Mouse (Mus musculus): ENCODE data around the gene Sec22c. TPM values are rescaled to one million over a fixed set of nuclear protein-coding genes. Genes with fewer than 3 reads are reported as not detected.

The Sec22c gene
- polyA plus RNA-seq, 1 experiment = 0.28 TPM

DNA sequence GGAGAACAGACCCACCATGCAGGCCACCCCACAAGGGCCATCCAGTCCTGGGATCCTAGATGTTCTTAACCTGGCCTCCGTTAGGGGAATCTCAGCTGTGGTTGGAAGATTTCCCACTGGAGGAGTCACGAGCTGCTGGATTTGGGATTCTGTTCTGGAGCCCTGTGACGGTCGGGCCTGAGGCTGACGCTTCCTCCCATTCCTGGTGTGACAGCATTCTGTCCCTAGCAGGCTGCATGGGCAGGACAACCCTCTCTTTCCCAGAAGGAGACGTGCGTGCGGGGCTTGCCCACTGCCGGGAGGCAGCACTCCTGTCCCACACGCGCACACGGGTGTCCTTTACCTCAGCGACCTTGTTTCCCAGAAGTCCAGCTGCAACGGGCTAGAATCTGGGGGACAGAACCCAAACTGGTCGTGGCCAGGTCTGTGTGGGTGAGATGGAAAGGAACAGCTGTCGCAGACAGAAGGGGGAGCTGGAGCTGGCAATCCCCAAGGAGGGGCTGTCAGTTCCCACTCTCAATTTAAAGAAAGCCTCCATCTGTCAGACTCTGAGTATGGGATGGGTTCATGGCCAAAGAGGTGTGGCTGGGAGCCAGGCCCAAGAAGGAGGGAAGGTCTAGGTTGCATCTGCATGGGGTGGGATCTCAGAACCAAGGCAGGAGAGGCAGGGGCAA lies 38.2 kb downstream of the Sec22c start:
- no peak for TF ChIP-seq GATA1 (IDR thresholded peaks at IDR 0.05; ENCODE audit: low read length)
- peaks cover 43% of the 10 kb centered on the region for H3K27me3 ChIP-seq (ENCODE audit: control insufficient read depth)
- no peaks in the 10 kb centered on the region for H3K9me3 ChIP-seq (ENCODE audit: control insufficient read depth, low read length)
- H3K4me1 ChIP-seq (ENCODE audit: control insufficient read depth) = no peaks in the 10 kb centered on the region
- H3K4me3 ChIP-seq (replicated peaks) = no peak overlapping the region
- no peaks in the 10 kb centered on the region for H3K36me3 ChIP-seq (ENCODE audit: control insufficient read depth)

DNA sequence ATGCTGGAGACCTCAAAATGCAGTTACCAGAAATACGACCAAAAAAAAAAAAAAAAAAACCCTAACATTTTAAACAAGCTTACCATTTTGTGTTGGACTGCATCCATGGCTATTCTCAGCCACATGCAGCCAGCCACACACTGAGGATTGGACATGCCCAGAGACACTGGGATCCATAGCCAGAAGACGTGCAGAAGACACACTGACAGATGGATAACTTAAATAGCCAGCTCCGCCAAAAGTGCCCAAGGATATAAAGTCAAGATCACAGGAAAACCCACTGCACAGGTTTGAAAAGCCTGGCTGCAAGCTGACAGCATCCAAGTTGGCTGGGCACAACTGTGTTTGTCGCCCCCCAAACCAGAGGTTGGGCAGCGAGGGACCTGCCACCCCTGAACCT lies 41.2 kb downstream of the Sec22c start:
- Histone ChIP-seq H3K4me1 (ENCODE audit: control insufficient read depth) (no peaks in the 10 kb centered on the region), H3K9me3 (ENCODE audit: control insufficient read depth, low read length) (no peaks in the 10 kb centered on the region), H3K36me3 (ENCODE audit: control insufficient read depth) (no peaks in the 10 kb centered on the region), H3K4me3 (replicated peaks) (no peak overlapping the region), H3K27me3 (ENCODE audit: control insufficient read depth) (peaks cover 22% of the 10 kb centered on the region)
- TF ChIP-seq TAL1 (IDR thresholded peaks at IDR 0.05; ENCODE audit: low read length) (no peak), GATA1 (IDR thresholded peaks at IDR 0.05; ENCODE audit: low read length) (no peak)

DNA sequence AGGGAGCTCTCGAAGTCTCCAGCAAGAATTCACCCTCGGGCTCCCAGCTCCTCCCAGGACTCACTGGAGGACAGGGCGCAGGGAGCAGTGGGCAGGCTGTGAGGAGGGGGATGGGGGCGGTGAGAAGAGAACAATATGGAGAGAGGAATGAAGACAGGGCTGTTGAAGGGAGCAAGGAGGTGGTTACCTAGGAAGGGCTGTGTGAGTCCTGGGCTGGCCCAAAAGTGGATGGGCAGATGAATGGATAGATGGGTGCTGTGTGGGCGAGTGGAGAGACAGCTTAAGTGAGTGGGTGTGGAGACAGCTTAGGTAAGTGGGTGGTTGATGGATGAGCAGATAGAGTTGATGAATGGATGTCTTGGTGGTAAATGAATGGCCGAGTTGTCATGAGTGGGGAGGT lies 41.8 kb downstream of the Sec22c start:
- Histone ChIP-seq H3K36me3 (ENCODE audit: control insufficient read depth) (no peaks in the 10 kb centered on the region), H3K4me1 (ENCODE audit: control insufficient read depth) (no peaks in the 10 kb centered on the region), H3K27me3 (ENCODE audit: control insufficient read depth) (peaks cover 17% of the 10 kb centered on the region), H3K4me3 (replicated peaks) (no peak overlapping the region), H3K9me3 (ENCODE audit: control insufficient read depth, low read length) (no peaks in the 10 kb centered on the region)
- no peak for TF ChIP-seq GATA1 (IDR thresholded peaks at IDR 0.05; ENCODE audit: low read length)
- no peak for TF ChIP-seq TAL1 (IDR thresholded peaks at IDR 0.05; ENCODE audit: low read length)

GRCm38 (mm10) chr9:121659791-121660190 lies 45.5 kb downstream of the Sec22c start:
- Histone ChIP-seq H3K4me3 (replicated peaks) (no peak overlapping the region), H3K36me3 (ENCODE audit: control insufficient read depth) (no peaks in the 10 kb centered on the region), H3K9me3 (ENCODE audit: control insufficient read depth, low read length) (no peaks in the 10 kb centered on the region), H3K4me1 (ENCODE audit: control insufficient read depth) (no peaks in the 10 kb centered on the region), H3K27me3 (ENCODE audit: control insufficient read depth) (peaks cover 3% of the 10 kb centered on the region; the same call in 1 of the 2 replicates)
- TF ChIP-seq GATA1 (IDR thresholded peaks at IDR 0.05; ENCODE audit: low read length) (no peak), TAL1 (IDR thresholded peaks at IDR 0.05; ENCODE audit: low read length) (no peak)

DNA sequence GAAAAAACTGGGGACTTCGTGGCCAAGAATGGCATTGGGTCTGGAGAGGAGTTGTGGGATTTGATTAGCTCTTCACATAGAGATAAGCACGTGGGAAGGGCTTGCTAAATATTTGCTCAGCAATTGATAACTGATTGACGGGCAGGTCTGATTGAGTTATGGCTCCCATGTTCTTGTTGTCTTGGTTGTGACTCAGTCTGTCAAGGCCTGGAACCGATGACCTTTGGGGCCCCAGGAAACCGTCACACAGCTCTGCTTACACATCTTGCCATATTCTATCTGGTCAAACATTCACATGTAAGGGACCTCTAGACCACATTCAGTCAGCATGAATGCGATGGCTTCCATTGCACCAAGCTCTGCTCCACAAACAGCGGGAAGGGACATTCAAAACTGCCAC lies 47.0 kb downstream of the Sec22c start:
- no peaks in the 10 kb centered on the region for H3K4me1 ChIP-seq (ENCODE audit: control insufficient read depth)
- H3K36me3 ChIP-seq (ENCODE audit: control insufficient read depth) = no peaks in the 10 kb centered on the region
- no peaks in the 10 kb centered on the region for H3K9me3 ChIP-seq (ENCODE audit: control insufficient read depth, low read length)
- H3K4me3 ChIP-seq (replicated peaks) = no peak overlapping the region
- no peak for TF ChIP-seq TAL1 (IDR thresholded peaks at IDR 0.05; ENCODE audit: low read length)
- no peak for TF ChIP-seq GATA1 (IDR thresholded peaks at IDR 0.05; ENCODE audit: low read length)
- H3K27me3 ChIP-seq (ENCODE audit: control insufficient read depth) = peaks cover 3% of the 10 kb centered on the region; the same call in 1 of the 2 replicates

GRCm38 (mm10) chr9:121657143-121657542 lies 48.1 kb downstream of the Sec22c start:
- H3K4me1 ChIP-seq (ENCODE audit: control insufficient read depth) = no peaks in the 10 kb centered on the region
- TF ChIP-seq TAL1 (IDR thresholded peaks at IDR 0.05; ENCODE audit: low read length) (no peak), GATA1 (IDR thresholded peaks at IDR 0.05; ENCODE audit: low read length) (no peak)
- no peak overlapping the region for H3K4me3 ChIP-seq (replicated peaks)
- H3K9me3 ChIP-seq (ENCODE audit: control insufficient read depth, low read length) = no peaks in the 10 kb centered on the region
- H3K27me3 ChIP-seq (ENCODE audit: control insufficient read depth) = no peaks in the 10 kb centered on the region; the same call in 1 of the 2 replicates
- H3K36me3 ChIP-seq (ENCODE audit: control insufficient read depth) = no peaks in the 10 kb centered on the region

GRCm38 (mm10) chr9:121656322-121656721 lies 49.0 kb downstream of the Sec22c start:
- Histone ChIP-seq H3K9me3 (ENCODE audit: control insufficient read depth, low read length) (no peaks in the 10 kb centered on the region), H3K4me3 (replicated peaks) (no peak overlapping the region), H3K27me3 (ENCODE audit: control insufficient read depth) (no peaks in the 10 kb centered on the region; the same call in 1 of the 2 replicates), H3K4me1 (ENCODE audit: control insufficient read depth) (no peaks in the 10 kb centered on the region), H3K36me3 (ENCODE audit: control insufficient read depth) (no peaks in the 10 kb centered on the region)
- no peak for TF ChIP-seq TAL1 (IDR thresholded peaks at IDR 0.05; ENCODE audit: low read length)
- TF ChIP-seq GATA1 (IDR thresholded peaks at IDR 0.05; ENCODE audit: low read length) = no peak

DNA sequence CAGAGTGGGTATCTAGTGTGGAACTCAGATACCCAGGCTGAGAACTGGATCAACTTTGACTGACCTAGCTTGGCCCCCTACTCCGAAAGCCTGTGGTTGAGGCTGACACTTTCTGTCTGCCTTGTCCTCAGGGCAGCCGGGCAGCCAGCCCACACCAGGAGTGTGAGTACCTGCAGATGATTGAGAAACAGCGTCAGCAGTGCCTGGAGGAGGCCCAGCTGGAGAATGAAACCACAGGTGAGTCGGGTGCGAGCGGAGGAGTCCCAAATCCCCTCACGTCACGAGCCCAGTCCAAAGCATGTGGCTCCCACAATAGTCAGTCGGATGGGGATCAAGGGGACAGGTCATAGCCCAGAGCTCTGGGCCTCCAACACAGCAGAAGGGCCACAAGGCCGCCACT lies 51.6 kb downstream of the Sec22c start:
- Histone ChIP-seq H3K27me3 (ENCODE audit: control insufficient read depth) (no peaks in the 10 kb centered on the region; the same call in 1 of the 2 replicates), H3K4me1 (ENCODE audit: control insufficient read depth) (no peaks in the 10 kb centered on the region), H3K36me3 (ENCODE audit: control insufficient read depth) (no peaks in the 10 kb centered on the region), H3K9me3 (ENCODE audit: control insufficient read depth, low read length) (no peaks in the 10 kb centered on the region), H3K4me3 (replicated peaks) (no peak overlapping the region)
- TF ChIP-seq TAL1 (IDR thresholded peaks at IDR 0.05; ENCODE audit: low read length) (no peak), GATA1 (IDR thresholded peaks at IDR 0.05; ENCODE audit: low read length) (no peak)

DNA sequence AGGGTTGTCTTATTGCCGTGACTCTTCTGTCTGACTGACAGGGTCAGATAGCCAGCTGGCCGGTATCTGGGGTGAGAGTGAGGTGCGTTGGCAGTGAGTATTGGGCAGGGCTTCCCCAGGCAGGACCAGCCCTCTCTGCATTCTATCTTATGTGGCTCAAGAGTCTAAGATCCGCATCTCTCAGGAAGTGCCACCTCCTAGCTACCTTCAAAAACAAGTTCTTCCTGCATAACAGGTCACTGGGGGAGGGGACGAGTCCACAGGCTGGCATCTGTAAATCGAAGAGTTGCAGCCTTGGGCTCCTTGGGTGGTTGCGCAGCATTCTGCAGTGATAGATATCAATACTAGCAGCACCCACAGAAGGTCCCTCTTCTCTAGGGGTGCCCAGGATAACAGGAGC lies 58.3 kb downstream of the Sec22c start:
- H3K27me3 ChIP-seq (ENCODE audit: control insufficient read depth) = peaks cover 25% of the 10 kb centered on the region
- TF ChIP-seq TAL1 (IDR thresholded peaks at IDR 0.05; ENCODE audit: low read length) (no peak), GATA1 (IDR thresholded peaks at IDR 0.05; ENCODE audit: low read length) (no peak)
- peaks cover 2% of the 10 kb centered on the region; the same call in 1 of the 2 replicates for H3K4me1 ChIP-seq (ENCODE audit: control insufficient read depth)
- no peaks in the 10 kb centered on the region for H3K9me3 ChIP-seq (ENCODE audit: control insufficient read depth, low read length)
- no peaks in the 10 kb centered on the region for H3K36me3 ChIP-seq (ENCODE audit: control insufficient read depth)
- H3K4me3 ChIP-seq (replicated peaks) = no peak overlapping the region

- Histone ChIP-seq H3K4me3 (replicated peaks) (no peak overlapping the region), H3K9me3 (ENCODE audit: control insufficient read depth, low read length) (no peaks in the 10 kb centered on the region), H3K4me1 (ENCODE audit: control insufficient read depth) (peaks cover 2% of the 10 kb centered on the region; the same call in 1 of the 2 replicates), H3K36me3 (ENCODE audit: control insufficient read depth) (no peaks in the 10 kb centered on the region), H3K27me3 (ENCODE audit: control insufficient read depth) (peaks cover 45% of the 10 kb centered on the region)
- no peak for TF ChIP-seq TAL1 (IDR thresholded peaks at IDR 0.05; ENCODE audit: low read length)
- TF ChIP-seq GATA1 (IDR thresholded peaks at IDR 0.05; ENCODE audit: low read length) = no peak
Observed at GRCm38 (mm10) chr9:121644855-121645254, 60.4 kb downstream of the Sec22c start.

All from erythroblast, embryonic 14.5 days (primary cell).